Mouse (Mus musculus) ovary, postnatal 10 days (tissue): ENCODE data around the gene Pih1d3.

Experiments used
- DNase-seq: peaks from one replicate; pipeline ENCODE4 v3.0.0; 2022; ENCODE audit warnings: low spot score

Gene Pih1d3

DNA sequence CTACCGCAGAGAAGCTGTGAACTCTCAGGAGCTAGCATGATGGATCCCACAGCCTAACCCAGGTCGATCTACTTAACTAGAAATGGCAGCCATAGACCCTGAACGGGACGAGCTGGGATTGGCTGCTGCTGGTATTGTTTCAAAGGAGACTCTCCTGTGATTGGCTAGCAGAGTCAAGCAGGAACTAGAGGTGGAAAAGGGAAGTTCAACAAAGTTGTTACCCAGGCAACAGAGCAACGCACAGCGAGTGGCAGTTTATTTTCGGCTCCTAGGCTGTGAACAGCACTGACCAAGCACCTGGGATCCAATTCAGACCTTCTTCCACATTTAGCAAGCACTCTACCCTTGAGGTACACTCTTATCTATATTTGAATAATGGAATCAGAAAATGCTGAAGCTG is at the start of gene Pih1d3, which contains the start of gene 4931428L18Rik:
Pih1d3 (plus strand) TSS at position 275 of the 400 bp plus-strand sequence.
4931428L18Rik (minus strand) TSS at position 121 of the 400 bp plus-strand sequence.
- DNase-seq, result no peak

GRCm38 (mm10) chr1:31175401-31175800 is 47.2 kb upstream of the Pih1d3 start:
- DNase-seq, result no peak

DNA sequence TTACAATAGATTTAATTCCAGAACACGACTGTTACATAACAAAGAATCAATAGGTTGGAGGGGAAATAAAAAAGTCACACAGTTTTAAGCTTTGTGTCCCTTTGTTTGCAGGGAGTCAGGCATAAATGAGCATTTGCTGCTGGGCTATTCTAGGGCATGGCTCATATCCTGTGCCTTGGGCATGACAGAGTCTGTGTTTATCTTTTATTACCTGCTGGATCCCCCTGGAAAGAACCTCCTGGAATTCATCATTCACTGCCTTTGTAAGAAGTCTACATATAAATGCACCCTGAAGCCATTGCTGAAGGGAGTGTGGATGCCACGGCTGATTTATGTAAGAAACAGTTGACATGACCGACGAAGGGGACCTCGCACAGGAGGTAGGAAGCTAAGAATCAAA is 46.5 kb upstream of the Pih1d3 start, which contains the start of gene Lgsn:
Lgsn (plus strand) TSS at position 301 of the 400 bp plus-strand sequence.
- DNase-seq, result no peak

DNA sequence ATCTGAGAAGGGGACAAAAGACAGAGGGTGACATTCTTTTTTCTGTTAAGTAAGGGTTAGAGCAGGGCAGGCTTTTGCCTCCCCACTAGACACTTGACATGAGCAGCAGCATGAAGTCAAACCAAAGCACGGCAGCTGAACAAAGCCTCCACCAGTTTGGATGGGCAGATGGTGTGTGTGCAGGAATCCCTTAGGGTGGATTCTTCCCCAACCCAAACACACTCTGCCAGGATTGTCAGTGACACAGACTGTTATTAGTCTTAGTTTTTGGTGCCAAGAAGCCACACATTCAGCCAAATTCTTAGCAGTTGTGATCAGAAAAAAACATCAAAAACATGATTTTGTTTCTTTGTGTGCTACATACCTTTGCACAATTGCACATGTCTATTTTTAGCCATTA is 44.4 kb upstream of the Pih1d3 start:
- DNase-seq, result no peak

GRCm38 (mm10) chr1:31190237-31190866 is 32.3 kb upstream of the Pih1d3 start:
- no peak for DNase-seq

DNA sequence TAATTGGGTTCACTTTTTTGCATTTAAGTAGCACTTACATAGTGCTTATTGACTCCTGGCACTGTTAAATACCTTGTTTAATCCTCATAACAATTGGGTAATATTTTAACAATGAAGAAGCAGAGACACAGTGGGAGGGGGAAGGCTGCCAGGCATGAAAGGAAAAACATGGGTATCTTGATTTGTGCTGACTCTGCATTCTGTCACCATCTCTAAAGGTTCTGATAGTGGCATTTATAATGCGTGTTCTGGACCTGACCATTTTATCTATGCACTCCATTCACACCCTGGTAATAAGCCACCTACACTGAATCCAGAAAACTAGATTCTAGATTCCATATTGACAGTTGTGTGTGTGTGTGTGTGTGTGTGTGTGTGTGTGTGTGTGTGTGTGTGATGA is 27.0 kb upstream of the Pih1d3 start:
- DNase-seq, result no peak

GRCm38 (mm10) chr1:31196959-31197358 is 25.7 kb upstream of the Pih1d3 start:
- DNase-seq, result no peak

DNA sequence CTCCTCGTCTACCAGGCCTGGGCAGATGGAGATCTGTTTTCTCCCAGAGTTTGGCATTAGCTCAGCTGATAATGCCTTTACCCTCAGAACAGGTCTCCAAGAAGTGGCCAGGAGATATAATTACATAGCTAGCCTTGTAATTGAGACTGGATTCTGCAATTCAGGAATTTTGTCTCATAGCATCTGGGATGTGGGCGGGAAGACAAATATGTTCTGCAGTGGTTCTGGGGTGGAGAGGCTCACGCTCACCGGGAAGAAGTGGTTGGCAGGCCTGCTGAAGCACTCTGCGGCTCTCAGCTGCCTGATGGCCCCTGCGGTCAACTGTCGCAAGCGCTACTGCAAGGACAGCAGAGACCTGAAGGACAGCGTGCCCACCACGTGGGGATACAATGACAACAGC is 18.9 kb upstream of the Pih1d3 start:
- DNase-seq, result no peak

DNA sequence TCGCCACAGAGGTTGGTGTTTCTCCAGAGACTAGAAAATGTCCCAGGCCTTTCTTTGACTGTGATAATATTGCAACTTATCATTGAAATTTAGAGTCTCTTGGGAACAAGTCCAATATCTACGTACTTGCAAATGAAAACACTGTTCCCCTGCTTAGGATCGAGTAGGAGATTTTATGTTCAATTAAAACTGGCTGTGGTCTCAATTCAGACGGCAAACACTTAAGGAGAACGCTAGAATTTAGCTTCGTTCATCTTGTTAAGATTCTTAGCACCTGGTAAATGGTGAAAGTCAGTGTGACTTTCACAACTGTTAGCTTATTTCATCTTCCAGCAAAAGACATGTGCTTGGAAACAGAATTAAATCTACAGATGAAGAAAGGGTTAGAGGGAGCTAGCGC is 17.3 kb upstream of the Pih1d3 start:
- DNase-seq, result no peak

DNA sequence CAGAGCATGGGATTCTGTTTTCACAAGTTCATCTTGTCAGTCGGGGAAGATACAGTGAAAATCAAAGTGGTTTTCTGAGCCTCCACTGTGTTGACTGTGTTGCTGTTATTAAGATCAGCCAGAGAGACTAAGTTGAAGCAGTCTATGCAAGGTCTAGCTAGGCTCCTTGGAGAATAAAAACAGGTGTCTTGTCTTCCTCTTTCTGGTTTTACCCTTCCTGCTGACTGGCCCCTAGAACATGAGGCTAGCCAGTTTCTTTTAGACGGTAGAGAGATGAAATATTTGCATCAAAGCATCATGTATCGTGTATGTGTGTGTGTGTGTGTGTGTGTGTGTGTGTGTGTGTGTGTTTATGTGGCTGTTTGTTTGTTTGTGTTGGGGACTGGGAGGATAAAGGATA is 16.9 kb upstream of the Pih1d3 start:
- no peak for DNase-seq

GRCm38 (mm10) chr1:31210144-31210543 is 12.5 kb upstream of the Pih1d3 start:
- DNase-seq, result no peak

- no peak for DNase-seq
Measured at GRCm38 (mm10) chr1:31214831-31215230, 7.8 kb upstream of the Pih1d3 start.

GRCm38 (mm10) chr1:31220599-31221250 is 1.9 kb upstream of the Pih1d3 start:
- DNase-seq, result no peak

GRCm38 (mm10) chr1:31233319-31234036 is 10.8 kb downstream of the Pih1d3 start:
- DNase-seq, result no peak

- no peak for DNase-seq
Measured at GRCm38 (mm10) chr1:31260218-31260923, 37.7 kb downstream of the Pih1d3 start.
